Mouse (Mus musculus) spleen, adult 2 months (tissue): ENCODE results near the gene Zhx3. TPM values are rescaled to one million over a fixed set of nuclear protein-coding genes. Genes with fewer than 3 reads are reported as not detected.
A peak's percentile ranks its signal among the peaks of the same experiment; 100 is the strongest.

Source experiments
- DNase-seq, 2 experiments: peaks; one replicate each; pipeline versions ENCODE4 v3.0.0 to v3.0.0-alpha.2; 2012 to 2021; ENCODE audit warnings: low spot score in 2 of 2, low read depth in 1 of 2
- H3K27ac ChIP-seq: fragments of 200-500 bp; 2 replicates; pipeline ENCODE4 v1.5.1; 2012; ENCODE audit warnings: low read length, inconsistent platforms; ENCODE audit not compliant: insufficient read depth
- H3K27me3 ChIP-seq: fragments of 200-500 bp; 2 replicates; pipeline ENCODE4 v1.6.1; 2012; ENCODE audit warnings: mild to moderate bottlenecking, moderate library complexity, low read length, inconsistent platforms; ENCODE audit not compliant: control insufficient read depth, insufficient read depth
- H3K36me3 ChIP-seq: fragments of 200-500 bp; 2 replicates; pipeline ENCODE4 v1.6.1; 2012; ENCODE audit warnings: mild to moderate bottlenecking, low read length, inconsistent platforms; ENCODE audit not compliant: control insufficient read depth, insufficient read depth
- H3K4me1 ChIP-seq: fragments of 200-500 bp; 2 replicates; pipeline ENCODE4 v1.6.1; 2011; ENCODE audit warnings: inconsistent platforms; ENCODE audit not compliant: control insufficient read depth, insufficient read depth, insufficient read length
- H3K4me3 ChIP-seq: fragments of 200-500 bp; 2 replicates; pipeline ENCODE4 v1.5.1; 2011; ENCODE audit warnings: mild to moderate bottlenecking, inconsistent platforms; ENCODE audit not compliant: insufficient read depth, insufficient read length; ENCODE audit errors: extremely low read depth
- CTCF ChIP-seq: fragments of 200-500 bp; IDR thresholded peaks from 2 replicates; pipeline ENCODE4 v1.5.1; 2011; ENCODE audit warnings: mild to moderate bottlenecking, inconsistent platforms; ENCODE audit not compliant: insufficient read depth, insufficient read length, insufficient replicate concordance; ENCODE audit errors: extremely low read depth
- POLR2A ChIP-seq: fragments of 200-500 bp; IDR thresholded peaks from 2 replicates; pipeline ENCODE4 v1.6.1; 2011; ENCODE audit warnings: low read depth, low read length, inconsistent platforms
- WGBS: fragments of 180-500 bp; shearing (Covaris S2); methylation state at CpG from one replicate; pipeline ENCODE4 v1.1.7; 2018; 5-methylcytosine and 5-hydroxymethylcytosine counted together
- polyA plus RNA-seq: library from polyadenylated mRNA; depleted of rRNA; stranded (reverse); fragments of >200 nt; gene quantifications from 2 replicates; pipeline ENCODE4 v1.2.3, GENCODE M21; 2012; rRNA removed

Gene Zhx3
- polyA plus RNA-seq: 1.5 and 2.3 TPM in 2 replicates

DNA sequence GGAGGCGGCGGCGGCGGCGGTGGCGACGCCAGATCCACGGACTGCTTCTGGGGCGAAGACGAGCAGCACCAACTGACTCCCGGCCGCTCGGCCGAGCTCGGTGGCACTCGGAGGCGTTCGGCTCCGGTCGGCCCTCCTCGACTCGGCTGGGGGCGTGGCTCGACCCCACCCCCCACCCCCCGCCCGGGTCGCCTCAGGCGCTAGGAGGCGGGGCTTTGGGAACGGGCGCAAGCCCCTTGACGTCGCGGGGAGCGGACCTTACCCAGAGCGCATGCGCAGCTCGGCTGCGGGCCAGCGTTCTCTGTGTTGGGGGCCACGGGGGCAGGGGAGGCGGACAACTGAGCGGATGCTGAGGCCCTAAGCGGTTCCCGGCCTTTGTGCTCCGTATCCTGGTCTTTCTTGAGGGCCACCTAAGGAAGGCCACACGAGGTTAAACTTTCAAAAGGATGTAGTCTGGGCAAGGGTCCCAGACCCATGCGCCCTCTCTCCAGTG is at the start of gene Zhx3:
Gene Zhx3, minus strand, starts transcription at position 109 of the 493 bp plus-strand sequence.
- Histone ChIP-seq H3K4me1 (peaks cover 3% of the 10 kb centered on the region; the same call in 1 of the 2 replicates), H3K4me3 (peak within 1 kb of the TSS; percentile 63), H3K27ac (peak within 1 kb of the TSS; percentile 85), H3K27me3 (no peaks in the 10 kb centered on the region), H3K36me3 (no peaks in the 10 kb centered on the region)
- TF ChIP-seq CTCF: no peak
- TF ChIP-seq POLR2A: no peak
- under 1% methylated on average over 45 of the region's 48 CpGs for WGBS
- peak; percentile 70 to 85 for DNase-seq

DNA sequence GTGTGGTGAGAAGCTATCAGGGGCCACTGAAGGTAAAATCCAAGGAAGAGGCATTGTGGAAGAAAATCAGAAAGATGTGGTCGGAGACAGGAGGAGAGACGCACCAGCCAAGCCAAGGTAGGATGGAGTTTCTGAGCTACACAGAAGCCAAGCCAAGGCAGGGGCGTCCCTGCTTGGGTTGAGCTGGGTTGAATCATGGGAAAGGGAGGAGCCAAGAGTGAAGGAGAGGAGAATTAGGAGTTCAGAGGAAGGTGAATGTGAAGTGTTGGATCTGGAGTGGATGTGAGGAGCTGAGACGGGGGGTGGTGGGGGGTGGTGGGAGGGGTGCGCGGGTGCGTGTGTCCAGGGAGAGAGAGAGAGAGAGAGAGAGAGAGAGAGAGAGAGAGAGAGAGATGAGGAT is 48.5 kb upstream of the Zhx3 start:
- Histone ChIP-seq H3K27me3 (no peaks in the 10 kb centered on the region), H3K36me3 (no peaks in the 10 kb centered on the region), H3K4me1 (no peaks in the 10 kb centered on the region), H3K27ac (no peak overlapping the region), H3K4me3 (no peak overlapping the region)
- DNase-seq: no peak
- TF ChIP-seq POLR2A (no peak), CTCF (no peak)
- WGBS: 63% methylated on average over 7 of the region's 7 CpGs

DNA sequence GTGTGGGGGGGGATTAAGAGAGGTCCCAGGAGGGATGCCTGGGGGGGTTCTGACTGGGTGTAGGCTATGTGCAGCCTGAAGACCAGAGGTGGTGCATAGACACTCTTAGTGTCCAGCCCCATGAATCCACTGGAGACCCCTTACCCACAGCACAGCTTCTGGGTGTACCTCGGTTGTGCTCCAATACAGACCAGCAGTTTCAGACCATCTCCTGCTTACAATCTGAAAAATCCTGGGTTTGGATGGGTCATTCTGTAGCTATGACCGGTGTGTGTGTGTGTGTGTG is 46.1 kb upstream of the Zhx3 start:
- TF ChIP-seq CTCF: no peak
- TF ChIP-seq POLR2A: no peak
- 93% methylated on average over 2 of the region's 2 CpGs for WGBS
- H3K27ac ChIP-seq: no peak overlapping the region
- H3K27me3 ChIP-seq: no peaks in the 10 kb centered on the region; the same call in 1 of the 2 replicates
- DNase-seq: no peak
- H3K36me3 ChIP-seq: no peaks in the 10 kb centered on the region
- H3K4me1 ChIP-seq: no peaks in the 10 kb centered on the region
- no peak overlapping the region for H3K4me3 ChIP-seq

DNA sequence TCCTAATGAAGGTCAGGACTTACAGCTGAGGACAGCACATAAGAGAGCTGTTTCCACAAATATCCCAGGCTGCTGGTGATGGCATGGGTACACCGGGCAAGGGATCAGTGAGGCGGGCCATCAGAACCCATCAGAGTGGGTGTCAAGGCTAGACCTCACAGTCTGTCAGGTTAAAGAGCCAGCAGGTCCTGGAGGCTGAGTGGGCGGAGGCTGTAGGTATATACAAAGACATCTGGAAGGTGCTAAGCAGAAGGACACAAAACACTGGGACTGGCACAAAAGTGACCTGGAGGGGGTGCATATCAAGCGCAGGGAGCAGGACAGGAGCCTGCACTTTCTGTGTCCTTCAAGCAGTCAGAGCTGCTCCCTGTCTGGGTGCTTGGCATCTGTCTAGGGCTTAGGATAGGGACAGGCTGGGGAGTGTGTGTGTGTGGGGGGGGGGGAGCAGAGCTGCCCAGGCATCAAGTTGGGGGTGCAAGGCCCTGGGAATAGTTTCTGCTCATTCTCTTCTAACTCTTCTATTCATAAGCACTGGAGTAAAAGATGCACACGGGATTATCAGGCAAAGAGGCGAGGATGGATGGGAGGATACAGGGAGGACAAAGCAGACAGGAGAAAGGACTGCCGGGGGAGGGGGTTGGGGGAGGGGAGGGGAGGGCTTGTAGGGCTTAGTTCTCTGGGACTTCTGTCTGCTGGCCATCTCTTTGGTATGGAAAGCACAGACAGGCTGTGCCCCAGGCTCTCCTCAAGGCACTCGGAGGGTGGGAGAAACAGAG is 45.5 kb upstream of the Zhx3 start:
- TF ChIP-seq CTCF: no peak
- no peak for TF ChIP-seq POLR2A
- H3K27me3 ChIP-seq: no peaks in the 10 kb centered on the region; the same call in 1 of the 2 replicates
- 73% methylated on average over 8 of the region's 8 CpGs for WGBS
- DNase-seq: no peak
- H3K4me1 ChIP-seq: no peaks in the 10 kb centered on the region
- no peak overlapping the region for H3K27ac ChIP-seq
- no peak overlapping the region for H3K4me3 ChIP-seq
- no peaks in the 10 kb centered on the region for H3K36me3 ChIP-seq

- WGBS: 95% methylated on average over 3 of the region's 3 CpGs
- no peak for DNase-seq
- Histone ChIP-seq H3K36me3 (no peaks in the 10 kb centered on the region), H3K4me3 (no peak overlapping the region), H3K4me1 (no peaks in the 10 kb centered on the region), H3K27me3 (peaks cover 5% of the 10 kb centered on the region), H3K27ac (no peak overlapping the region)
- no peak for TF ChIP-seq CTCF
Observed at GRCm38 (mm10) chr2:160917313-160917712, 44.5 kb upstream of the Zhx3 start.

DNA sequence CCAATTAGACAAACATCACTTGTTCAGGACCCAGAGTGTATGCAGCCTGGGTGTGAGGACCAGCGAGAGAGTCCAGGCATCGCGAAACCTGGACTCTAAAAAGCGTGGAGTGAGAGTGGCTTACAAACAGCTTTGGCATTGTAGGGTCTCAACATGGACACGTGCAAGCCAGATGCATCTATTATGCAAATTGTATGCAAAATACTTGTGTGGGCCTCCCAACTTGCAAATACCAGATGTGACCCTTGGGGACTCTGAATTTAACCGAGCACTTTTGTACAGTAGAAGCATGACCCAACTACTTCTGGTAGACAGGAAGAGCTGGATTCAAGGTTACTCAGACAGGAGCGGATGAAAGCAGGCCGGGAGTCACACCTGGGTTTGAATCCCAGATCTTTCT is 43.9 kb upstream of the Zhx3 start:
- H3K27me3 ChIP-seq: peaks cover 7% of the 10 kb centered on the region
- no peaks in the 10 kb centered on the region for H3K36me3 ChIP-seq
- H3K27ac ChIP-seq: no peak overlapping the region
- no peak for DNase-seq
- no peak overlapping the region for H3K4me3 ChIP-seq
- TF ChIP-seq POLR2A: no peak
- no peak for TF ChIP-seq CTCF
- 86% methylated on average over 8 of the region's 8 CpGs for WGBS
- H3K4me1 ChIP-seq: no peaks in the 10 kb centered on the region
